Mouse (Mus musculus) ES-Bruce4 (cell line): Measurements from ENCODE around the gene Wdr45b.

Experiments used
- CTCF ChIP-seq: IDR thresholded peaks from one replicate; pipeline ENCODE4 v1.8.1; 2011; ENCODE audit warnings: low read depth, low read length
- POLR2A ChIP-seq: IDR thresholded peaks from one replicate; pipeline ENCODE4 v1.8.1; 2011; ENCODE audit warnings: low read length; ENCODE audit not compliant: insufficient read depth

GRCm38 (mm10) chr11:121388554-121388945 lies 34.3 kb upstream of the Wdr45b start:
- TF ChIP-seq CTCF = no peak
- TF ChIP-seq POLR2A = no peak
